Mouse (Mus musculus): Measurements from ENCODE around the gene Depdc7.

- no peak for TF ChIP-seq FLI1 (IDR thresholded peaks at IDR 0.05; ENCODE audit: low read length)
- no peak for TF ChIP-seq GATA1 (IDR thresholded peaks at IDR 0.05; ENCODE audit: borderline replicate concordance, low read length)
Measured at GRCm38 (mm10) chr2:104692551-104692950, 50.1 kb downstream of the Depdc7 start.

Data from megakaryocyte, embryonic 14.5 days (primary cell).